Mouse (Mus musculus): ENCODE measurements around the gene Aldh1a2. TPM values are rescaled to one million over a fixed set of nuclear protein-coding genes. Genes with fewer than 3 reads are reported as not detected.

The Aldh1a2 gene
- polyA plus RNA-seq (2012; ENCODE audit: low replicate concordance), result 0.15 TPM in 1 of 2 replicates, not detected in the other

DNA sequence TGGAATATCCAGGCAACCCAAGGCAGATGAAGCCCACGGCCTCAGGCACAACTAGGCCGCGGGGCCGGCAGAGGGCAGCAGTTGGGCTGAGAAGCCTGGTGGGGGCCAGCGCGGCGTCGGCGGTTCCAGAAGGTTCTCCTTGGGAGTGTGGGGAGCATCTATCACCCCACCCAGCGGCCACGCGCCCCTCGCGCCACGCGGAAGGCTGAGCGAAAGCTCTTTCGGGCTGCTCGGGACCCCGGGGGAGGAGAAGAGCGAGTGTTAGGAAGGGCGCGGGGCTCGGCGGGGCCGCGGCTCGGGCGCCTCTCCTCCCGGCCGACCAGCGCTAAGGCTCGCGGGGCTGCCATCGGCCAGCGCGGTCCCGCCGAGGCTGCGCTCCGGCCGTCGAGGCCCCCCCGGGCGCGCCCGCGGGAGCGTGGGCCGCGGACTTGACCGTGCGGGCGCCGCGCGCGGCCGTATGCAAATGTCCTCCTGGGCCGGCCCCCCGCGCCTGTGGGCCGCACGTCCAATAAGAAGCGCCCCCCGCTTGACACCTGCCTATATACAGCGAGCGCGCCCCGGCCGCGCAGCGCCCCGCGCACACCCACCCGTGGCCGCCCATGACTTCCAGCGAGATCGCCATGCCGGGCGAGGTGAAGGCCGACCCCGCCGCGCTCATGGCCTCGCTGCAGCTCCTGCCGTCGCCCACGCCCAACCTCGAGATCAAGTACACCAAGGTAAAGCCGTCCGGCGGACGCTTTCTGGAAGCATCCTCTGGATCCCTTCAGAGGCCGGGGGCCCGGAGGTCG is at the start of gene Aldh1a2:
Gene Aldh1a2, plus strand, starts transcription at position 542 of the 788 bp plus-strand sequence.

DNA sequence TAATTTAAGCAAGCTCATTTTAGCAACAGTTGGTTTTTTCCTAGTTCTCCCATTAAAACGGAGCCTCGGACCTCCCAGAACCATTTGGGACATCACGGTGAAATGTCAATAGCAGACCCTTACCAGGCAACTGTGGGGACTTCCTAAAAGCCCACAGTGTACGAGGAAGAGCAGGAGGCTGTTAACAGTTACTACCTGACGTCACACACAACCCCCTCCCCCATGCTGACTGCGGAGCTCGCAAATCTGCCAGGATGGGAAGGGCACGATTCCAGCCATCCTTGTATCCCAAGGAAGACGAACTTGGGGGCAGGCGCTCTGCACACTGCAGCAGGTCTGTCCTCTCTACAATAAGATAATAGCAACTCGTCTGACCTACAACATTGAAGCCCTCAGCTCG is 47.1 kb upstream of the Aldh1a2 start, which contains the start of gene Aqp9:
Gene Aqp9, minus strand, starts transcription at position 172 of the 400 bp plus-strand sequence.

Other genes with a start within 250 kb of the Aldh1a2 start
- gene Aqp9, start 47.1 kb upstream of the Aldh1a2 start, polyA plus RNA-seq (2012; ENCODE audit: low replicate concordance), result 1.1 and 1.4 TPM in 2 replicates

Data from leukemia stem cell, adult 10-12 weeks (primary cell).